Mouse (Mus musculus) testis, adult 2 months (tissue): Measurements from ENCODE around the gene Serpina10.

Experiments
- CTCF ChIP-seq: fragments of 200-500 bp; IDR thresholded peaks from 2 replicates; pipeline ENCODE4 v1.5.1; 2012; ENCODE audit warnings: low read depth, mild to moderate bottlenecking, inconsistent platforms, low read length, moderate library complexity; ENCODE audit not compliant: control insufficient read depth, insufficient read depth, insufficient replicate concordance
- POLR2A ChIP-seq: fragments of 200-500 bp; IDR thresholded peaks from 2 replicates; pipeline ENCODE4 v1.6.1; 2012; ENCODE audit warnings: low read depth, mild to moderate bottlenecking, inconsistent platforms, low read length, moderate library complexity; ENCODE audit not compliant: control insufficient read depth

- TF ChIP-seq POLR2A (no peak), CTCF (no peak)
Measured at GRCm38 (mm10) chr12:103657991-103658390, 26.7 kb upstream of the Serpina10 start.
